Mouse (Mus musculus) brain, embryonic 18.5 days (tissue): ENCODE data around the gene Vps13c.
A peak's percentile ranks its signal among the peaks of the same experiment; 100 is the strongest.

ENCODE experiments used
- DNase-seq: peaks from one replicate; pipeline ENCODE4 v3.0.0-alpha.2; 2012; ENCODE audit warnings: low read depth, low spot score

The Vps13c gene

GRCm38 (mm10) chr9:68016255-68016954, 176.2 kb downstream of the Vps13c start:
- peak; percentile 50 for DNase-seq

- no peak for DNase-seq
These were observed 180.7 kb downstream of the Vps13c start for GRCm38 (mm10) chr9:68020776-68021365.

GRCm38 (mm10) chr9:68022311-68023043, 182.3 kb downstream of the Vps13c start:
- no peak for DNase-seq

GRCm38 (mm10) chr9:68028631-68029030, 188.4 kb downstream of the Vps13c start:
- no peak for DNase-seq

GRCm38 (mm10) chr9:68033771-68034170, 193.6 kb downstream of the Vps13c start:
- DNase-seq, result no peak
